33 mouse cellular contexts compared by ENCODE assay signal in genomic region chr19:26885616-26886015, GRCm38 (mm10). TPM values are rescaled to one million over a fixed set of nuclear protein-coding genes. Genes with fewer than 3 reads are reported as not detected.
A peak's percentile ranks its signal among the peaks of the same experiment; 100 is the strongest.
DNase-seq lines count a peak whose midpoint lies in the region; ATAC-seq and TF ChIP-seq lines count a peak whose summit lies in the region.
"Had no signal": no experiment of that assay in that cellular context is flagged by ENCODE, and none has a peak within 500 bp of the region (broad histone marks: within the 10 kb centered on the region; RNA-seq: fewer than 3 reads in every experiment).

Gene Gm815, plus strand, starts transcription at chr19:26885881.

- 71% methylated on average over 6 of the region's 6 CpGs for WGBS in lung, adult 2 months
- WGBS in lung, embryonic 16.5 days, result 55% methylated on average over 6 of the region's 6 CpGs
- WGBS in hindbrain, embryonic 12.5 days, result 81% methylated on average over 6 of the region's 6 CpGs

- peak; percentile 82 for ATAC-seq in lung, embryonic 16.5 days (ENCODE audit: low read depth)
- no peak for ATAC-seq in hindbrain, embryonic 12.5 days (ENCODE audit: low FRiP score)
- ATAC-seq: activated CD4-positive, CD25-positive, alpha-beta regulatory T cell, adult 4 months; forebrain, embryonic 14.5 days; forebrain, postnatal 0 days had no signal

- no peaks in the 10 kb centered on the region for H3K36me3 ChIP-seq in lung, embryonic 16.5 days (ENCODE audit: control insufficient read depth, insufficient read depth, low read length)
- H3K36me3 ChIP-seq in hindbrain, embryonic 12.5 days, result no peaks in the 10 kb centered on the region
- H3K36me3 ChIP-seq: embryonic facial prominence, embryonic 12.5 days; embryonic facial prominence, embryonic 15.5 days; hindbrain, embryonic 13.5 days had no signal

- no peaks in the 10 kb centered on the region for H3K4me1 ChIP-seq in lung, adult 2 months (ENCODE audit: control insufficient read depth, insufficient read depth, low read length)
- peaks cover 6% of the 10 kb centered on the region for H3K4me1 ChIP-seq in lung, embryonic 16.5 days (replicated peaks; ENCODE audit: control insufficient read depth, insufficient read depth, low read length)
- H3K4me1 ChIP-seq in hindbrain, embryonic 12.5 days, result 0 out of 2 replicates have a peak, but pooled peaks cover 4% of the 10 kb centered on the region
- H3K4me1 ChIP-seq: embryonic facial prominence, embryonic 12.5 days; embryonic facial prominence, embryonic 15.5 days had no signal

- no peak for TF ChIP-seq POLR2A in lung, adult 2 months (IDR thresholded peaks at IDR 0.05; ENCODE audit: borderline replicate concordance, extremely low read depth, low read depth, low read length)

- no peak within 1 kb of the TSS for H3K9ac ChIP-seq in lung, embryonic 16.5 days (ENCODE audit: low read length)
- H3K9ac ChIP-seq in hindbrain, embryonic 12.5 days, result no peak within 1 kb of the TSS
- H3K9ac ChIP-seq: embryonic facial prominence, embryonic 12.5 days; embryonic facial prominence, embryonic 15.5 days; forebrain, postnatal 0 days; hindbrain, embryonic 13.5 days had no signal

- no peak within 1 kb of the TSS for H3K4me3 ChIP-seq in lung, adult 2 months (replicated peaks; ENCODE audit: extremely low read depth, low read depth, low read length)
- H3K4me3 ChIP-seq in lung, embryonic 16.5 days (ENCODE audit: low read length), result no peak within 1 kb of the TSS
- no peak within 1 kb of the TSS for H3K4me3 ChIP-seq in hindbrain, embryonic 12.5 days
- H3K4me3 ChIP-seq: embryonic facial prominence, embryonic 12.5 days; embryonic facial prominence, embryonic 15.5 days; gastrocnemius, adult 2 months; hindbrain, embryonic 13.5 days had no signal

- H3K27ac ChIP-seq in lung, embryonic 16.5 days (ENCODE audit: low read length), result no peak within 1 kb of the TSS
- H3K27ac ChIP-seq in hindbrain, embryonic 12.5 days, result no peak within 1 kb of the TSS
- H3K27ac ChIP-seq: embryonic facial prominence, embryonic 12.5 days; embryonic facial prominence, embryonic 15.5 days; gastrocnemius, adult 2 months; hindbrain, embryonic 13.5 days had no signal

- no peaks in the 10 kb centered on the region for H3K9me3 ChIP-seq in lung, embryonic 16.5 days (ENCODE audit: control insufficient read depth, low read length)
- H3K9me3 ChIP-seq in hindbrain, embryonic 12.5 days (replicated peaks), result no peaks in the 10 kb centered on the region
- H3K9me3 ChIP-seq: embryonic facial prominence, embryonic 12.5 days; embryonic facial prominence, embryonic 15.5 days; hindbrain, embryonic 13.5 days had no signal

- H3K4me2 ChIP-seq in lung, embryonic 16.5 days (ENCODE audit: low read depth, low read length), result no peak within 1 kb of the TSS
- no peak within 1 kb of the TSS for H3K4me2 ChIP-seq in hindbrain, embryonic 12.5 days (replicated peaks)
- H3K4me2 ChIP-seq: embryonic facial prominence, embryonic 12.5 days; embryonic facial prominence, embryonic 15.5 days; heart, embryonic 11.5 days; hindbrain, embryonic 13.5 days had no signal

- no peaks in the 10 kb centered on the region for H3K27me3 ChIP-seq in lung, embryonic 16.5 days (ENCODE audit: control insufficient read depth, insufficient read depth, low read depth, low read length)
- H3K27me3 ChIP-seq in hindbrain, embryonic 12.5 days, result no peaks in the 10 kb centered on the region; the same call in 1 of the 2 replicates
- H3K27me3 ChIP-seq: embryonic facial prominence, embryonic 12.5 days; embryonic facial prominence, embryonic 15.5 days; hindbrain, embryonic 13.5 days had no signal

- DNase-seq in lung, adult 18-20 months, result peak; percentile 34 to 56
- no peak for DNase-seq in lung, postnatal 10 days
- peak; percentile 21 for DNase-seq in lung, adult 2 months
- peak; percentile 36 for DNase-seq in lung, postnatal 25 days (ENCODE audit: low spot score)
- DNase-seq in layer of hippocampus, postnatal 14 days (ENCODE audit: low spot score in 2 of 2), result no peak
- no peak for DNase-seq in layer of hippocampus, adult 9-10 months (ENCODE audit: low spot score)
- DNase-seq: adrenal gland, adult 8-10 months; adrenal gland, postnatal 25 days; cerebellum, adult 11-12 months; cerebellum, adult 8-10 months; cerebellum, postnatal 10 days; forebrain, postnatal 0 days; gastrocnemius, adult 2 months; gastrocnemius, postnatal 14 days; heart, adult 11 months had no signal

- TF ChIP-seq CTCF in lung, adult 2 months (IDR thresholded peaks at IDR 0.05; ENCODE audit: insufficient read depth, low read length), result no peak

RNA-seq across cellular contexts. Expression of gene Gm815, which starts in this region (rescaled TPM):
- not detected in 2 replicates for polyA plus RNA-seq in lung, adult 2 months (2012; rRNA removed)
- polyA plus RNA-seq in lung, embryonic 16.5 days (2015; fragmentation: Nextera tagmentation; extraction: Ambion mirVana), result 0.34 and 0.82 TPM in 2 replicates
- total RNA-seq in layer of hippocampus, postnatal 14 days (2021), result not detected
- polyA plus RNA-seq in hindbrain, embryonic 12.5 days (2016; fragmentation: Nextera tagmentation; extraction: Ambion mirVana), result not detected in 2 replicates
- total RNA-seq: adrenal gland, adult 8-10 months; adrenal gland, postnatal 25 days; ES-E14; forebrain, postnatal 0 days; gastrocnemius, adult 2 months; gastrocnemius, postnatal 14 days; gastrocnemius, postnatal 4 days; heart, adult 8-10 months; heart, postnatal 25 days; hematopoietic stem cell, adult 5-6 weeks had no signal
- polyA plus RNA-seq: activated CD4-positive, CD25-positive, alpha-beta regulatory T cell, adult 4 months; brain, embryonic 14.5 days; embryonic facial prominence, embryonic 12.5 days; embryonic facial prominence, embryonic 15.5 days; forebrain, embryonic 11.5 days; forebrain, embryonic 14.5 days; forebrain, postnatal 0 days; frontal cortex, adult 2 months; heart, embryonic 11.5 days; heart, embryonic 14.5 days; heart, postnatal 0 days; hindbrain, embryonic 13.5 days had no signal

Comparison
In these comparisons a context has a peak if more than half of its experiments do, and no peak if none do; other contexts are left out.
1. DNase-seq: peak in lung, adult 18-20 months (2 of 2) and lung, postnatal 25 days (single experiment); none in lung, postnatal 10 days (single experiment), layer of hippocampus, postnatal 14 days (0 of 2) and layer of hippocampus, adult 9-10 months (single experiment).
2. Peak in DNase-seq in lung, adult 2 months; RNA of the gene not detected or under 1 TPM.
3. Peak in ATAC-seq in lung, embryonic 16.5 days; RNA of the gene not detected or under 1 TPM.